Mouse (Mus musculus): Measurements from ENCODE around the gene Prg2.

- no peak for TF ChIP-seq POLR2A (IDR thresholded peaks at IDR 0.05; ENCODE audit: extremely low read depth, insufficient read depth, low read length)
- TF ChIP-seq CTCF (IDR thresholded peaks at IDR 0.05; ENCODE audit: extremely low read depth, insufficient read depth, low read length) = no peak
These were observed 32.0 kb upstream of the Prg2 start for GRCm38 (mm10) chr2:84948252-84948651.
